Mouse (Mus musculus) adrenal gland, postnatal 36 days (tissue): ENCODE measurements around the gene Gm20388. TPM values are rescaled to one million over a fixed set of nuclear protein-coding genes. Genes with fewer than 3 reads are reported as not detected.

Source experiments
- DNase-seq, 2 experiments: peaks; one replicate each; pipeline ENCODE4 v3.0.0; 2021; ENCODE audit warnings: mixed read lengths in 1 of 2
- total RNA-seq, 2 experiments: library from RNA; stranded (reverse); gene quantifications; 2 replicates each; pipeline ENCODE4 v1.2.3; 2021

The Gm20388 gene
- total RNA-seq, 2 experiments from 2014 or later, result 2.4 to 7.4 TPM

DNA sequence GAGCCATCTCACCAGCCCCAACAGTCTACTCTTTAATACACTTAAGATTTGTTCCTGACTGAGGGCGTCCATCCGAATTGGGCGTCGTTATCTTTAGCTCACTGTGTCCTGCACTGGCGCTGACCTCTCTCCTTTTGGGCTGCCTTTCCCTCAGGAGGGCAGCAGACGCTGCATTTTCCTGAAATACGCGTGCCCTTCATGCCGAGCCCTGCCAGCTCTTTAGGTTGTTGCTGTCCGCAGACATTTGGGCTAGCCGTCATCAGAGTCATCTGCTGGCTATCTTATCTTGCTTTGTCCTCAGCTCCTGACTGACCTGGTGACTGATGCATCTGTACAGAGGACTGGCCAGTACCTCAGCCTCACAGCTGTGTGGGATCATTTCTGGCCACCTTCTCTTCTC is 3904.7 kb downstream of the Gm20388 start:
- no peak for DNase-seq

GRCm38 (mm10) chr8:123816939-123817338 is 3906.3 kb downstream of the Gm20388 start:
- no peak for DNase-seq

DNA sequence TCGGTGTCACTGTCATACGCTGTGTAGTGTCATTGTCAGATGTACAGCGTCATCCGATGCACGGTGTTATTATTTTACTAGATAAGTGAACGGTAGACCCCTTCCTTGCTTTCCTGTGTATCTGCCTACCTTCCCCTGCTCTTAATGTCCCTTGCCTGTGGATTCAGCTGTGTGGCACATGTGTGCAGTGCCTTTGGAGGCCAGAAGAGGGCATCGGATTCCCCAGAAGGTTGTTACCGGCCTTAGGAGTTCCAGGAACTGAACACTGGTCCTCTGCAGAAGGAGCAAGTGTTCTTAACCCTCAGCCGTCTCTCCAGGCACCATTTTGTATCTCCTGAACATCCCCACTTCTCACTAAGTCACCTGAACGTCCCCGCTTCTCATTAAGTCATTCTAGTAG is 3907.1 kb downstream of the Gm20388 start:
- no peak for DNase-seq

DNA sequence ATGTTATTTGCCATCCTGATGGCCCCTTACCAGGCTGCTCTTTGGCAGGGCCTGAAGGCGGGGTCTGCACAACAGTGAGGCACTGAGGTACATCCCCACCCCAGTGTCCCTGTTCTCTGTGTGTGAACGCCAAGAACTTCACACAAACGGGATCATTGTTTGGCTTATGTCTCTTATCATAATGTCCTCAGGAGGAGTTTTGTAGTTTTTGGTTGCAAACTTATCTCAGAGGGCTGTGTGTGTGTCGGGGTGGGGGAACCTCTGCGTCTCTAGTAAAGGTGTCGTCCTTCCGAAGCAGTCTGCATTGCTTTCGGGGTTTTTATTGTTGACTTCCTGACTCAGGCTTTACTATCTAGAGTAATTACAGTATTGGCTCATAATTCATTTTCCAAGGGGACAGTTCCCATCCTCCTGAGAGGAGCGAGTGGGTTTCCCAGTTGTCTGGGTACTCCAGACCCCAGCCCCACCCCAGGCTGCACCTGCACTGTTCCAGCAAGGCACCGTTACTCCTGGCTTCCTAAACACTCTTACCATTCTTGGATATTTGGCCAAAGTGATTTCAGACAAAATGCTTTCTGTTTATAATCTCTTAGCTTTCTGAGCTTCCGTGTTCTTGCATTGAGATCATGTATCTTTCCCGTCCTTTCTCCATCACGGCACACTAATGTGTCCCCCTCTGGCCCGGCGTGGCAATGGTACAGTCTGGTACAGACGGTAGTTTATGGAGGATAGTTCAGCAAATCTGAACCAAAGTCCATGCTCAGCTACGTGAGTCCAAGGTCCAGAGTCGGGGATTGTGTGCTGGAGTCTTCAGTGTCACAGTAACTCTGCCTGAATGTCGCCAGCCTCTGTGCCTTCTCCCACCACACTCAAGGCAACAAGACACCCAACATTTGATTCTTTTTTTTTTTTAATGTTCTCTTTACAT is 3909.3 kb downstream of the Gm20388 start:
- no peak for DNase-seq

- no peak for DNase-seq
These were observed 3910.1 kb downstream of the Gm20388 start for GRCm38 (mm10) chr8:123820780-123821179.

DNA sequence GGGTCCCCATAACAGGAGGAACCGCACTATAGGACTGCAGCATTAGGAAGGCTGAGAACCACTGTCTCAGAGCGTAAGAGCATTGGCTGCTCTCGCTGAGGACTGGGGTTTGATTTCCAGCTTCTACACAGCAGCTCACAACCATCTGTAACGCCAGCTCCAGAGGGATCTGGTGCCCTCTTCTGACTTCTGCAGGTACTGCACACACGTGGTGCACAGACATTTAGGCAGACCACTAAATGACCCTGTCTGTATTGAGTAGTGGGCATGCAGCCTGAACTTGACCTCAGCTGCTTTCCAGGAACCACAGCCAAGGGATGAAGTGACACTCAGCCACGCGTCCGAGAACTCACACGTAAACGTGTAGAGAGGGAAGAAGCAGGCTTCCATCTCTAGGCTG is 3912.5 kb downstream of the Gm20388 start:
- DNase-seq, result no peak

- DNase-seq, result no peak
These were observed 3913.0 kb downstream of the Gm20388 start for GRCm38 (mm10) chr8:123823532-123824123.

DNA sequence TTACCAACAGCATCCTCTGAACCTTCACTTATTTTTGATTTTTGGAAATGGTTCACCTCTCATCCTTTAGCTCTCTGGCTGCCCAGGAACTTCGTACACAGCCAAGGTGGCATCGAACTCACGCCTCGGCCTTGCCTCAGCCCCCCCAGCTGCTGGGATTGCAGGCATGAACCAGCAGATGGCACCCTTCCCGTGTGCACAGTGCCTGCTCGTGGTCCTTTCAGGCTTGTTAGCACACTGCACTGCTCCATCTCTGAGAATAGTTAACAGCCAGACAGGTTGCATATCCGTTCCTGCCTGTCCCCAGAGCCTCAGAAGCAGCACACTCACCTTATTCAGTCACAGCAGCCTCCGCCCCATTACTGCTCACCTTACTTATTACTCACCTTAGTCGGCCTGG is 3915.4 kb downstream of the Gm20388 start:
- no peak for DNase-seq

DNA sequence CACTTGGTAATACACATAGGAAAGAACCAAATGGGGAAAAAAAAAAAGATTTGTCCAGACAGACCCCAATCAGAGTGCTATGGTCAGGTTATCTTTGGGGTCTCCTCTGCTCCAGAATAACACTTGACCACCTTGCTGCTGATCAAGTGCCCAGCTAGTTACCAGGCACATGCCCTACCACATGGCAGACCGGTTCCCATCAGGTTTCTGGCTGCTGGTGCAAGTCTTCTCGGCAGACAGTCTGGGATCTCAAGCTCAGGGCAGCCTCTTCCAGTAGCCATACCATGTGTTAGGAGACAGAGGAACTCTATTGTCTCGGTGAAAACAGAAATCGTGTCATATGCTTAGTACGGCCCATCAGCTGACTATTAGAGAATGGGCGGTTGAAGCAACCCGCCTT is 3916.1 kb downstream of the Gm20388 start:
- DNase-seq, result no peak

DNA sequence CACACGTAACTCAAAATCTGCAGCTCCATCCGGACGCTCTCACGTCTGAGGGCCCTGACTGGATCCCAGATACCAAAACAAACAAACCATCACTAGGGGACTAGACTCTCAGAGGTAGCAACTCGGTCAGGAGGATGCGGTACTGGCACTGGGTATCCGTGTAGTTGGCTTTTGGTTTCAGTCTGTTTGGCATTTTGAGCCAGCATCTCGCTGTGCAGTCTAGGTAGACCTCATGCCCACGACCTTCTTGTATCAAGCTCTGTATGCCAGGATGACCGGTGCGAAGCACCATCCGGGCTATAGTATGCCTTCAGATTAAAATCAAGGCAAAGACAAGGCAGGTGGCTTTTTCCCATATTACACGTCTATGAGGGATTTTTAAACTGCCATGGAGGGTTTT is 3916.9 kb downstream of the Gm20388 start:
- no peak for DNase-seq

DNA sequence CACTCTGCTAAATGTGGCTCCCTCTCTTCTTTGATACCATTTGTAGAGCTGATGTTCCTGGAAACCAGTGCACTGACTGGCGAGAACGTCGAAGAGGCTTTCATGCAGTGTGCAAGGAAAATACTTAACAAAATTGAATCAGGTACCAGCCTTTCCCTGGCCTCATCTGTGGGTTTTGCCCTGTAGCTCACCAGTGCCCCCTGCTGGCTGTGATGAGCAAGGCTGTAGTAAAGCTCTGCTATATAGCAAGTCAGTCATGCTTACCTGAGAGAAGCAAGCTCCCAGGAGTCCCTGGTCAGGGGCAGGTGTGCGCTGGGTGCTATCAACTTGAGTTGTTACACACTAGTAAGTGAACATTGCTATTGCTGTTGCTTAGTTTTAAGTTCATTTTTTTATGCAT is 3922.1 kb downstream of the Gm20388 start:
- peak; percentile 80 to 84 for DNase-seq

- DNase-seq, result peak; percentile 56 to 71
These were observed 3924.8 kb downstream of the Gm20388 start for GRCm38 (mm10) chr8:123835451-123835850.

DNA sequence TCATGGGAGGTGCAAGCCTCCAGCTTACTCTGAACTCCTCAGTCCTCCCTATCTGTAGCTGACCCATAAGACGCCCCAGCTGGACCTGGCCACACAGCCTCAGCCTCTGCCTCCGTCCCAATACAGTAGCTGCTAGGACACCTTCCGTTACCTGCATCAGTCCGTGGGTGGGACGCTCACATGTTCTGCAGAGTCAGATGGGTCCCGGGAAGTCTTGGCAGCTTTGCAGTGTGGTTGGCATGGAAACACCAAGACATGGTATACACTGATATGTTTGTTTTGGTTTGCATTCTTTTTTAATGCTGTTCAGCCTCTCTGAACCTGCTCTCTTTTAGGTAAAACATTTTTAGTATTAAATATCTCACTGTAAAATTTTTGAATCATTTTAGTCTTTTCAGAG is 3925.7 kb downstream of the Gm20388 start:
- DNase-seq, result no peak

DNA sequence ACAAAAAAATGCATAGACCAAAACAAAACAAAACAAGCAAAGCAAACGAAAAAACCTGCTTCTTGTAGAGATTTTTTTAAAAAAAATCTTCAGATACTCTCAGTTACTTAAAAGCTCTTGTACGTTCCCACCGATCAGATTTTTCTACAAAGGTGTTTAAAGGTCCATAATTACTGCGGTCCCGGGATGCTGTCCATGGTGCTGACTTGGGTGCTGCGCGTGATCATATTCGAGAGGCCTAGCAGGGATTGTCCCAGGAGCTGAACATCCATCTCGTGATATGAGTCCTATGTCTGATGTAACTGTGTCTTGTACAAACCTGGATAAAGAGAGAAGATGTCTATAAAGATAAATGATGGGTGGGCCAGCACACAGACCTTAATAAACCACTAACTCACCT is 3927.9 kb downstream of the Gm20388 start:
- DNase-seq, result peak in 1 of 2 experiments; percentile 28

DNA sequence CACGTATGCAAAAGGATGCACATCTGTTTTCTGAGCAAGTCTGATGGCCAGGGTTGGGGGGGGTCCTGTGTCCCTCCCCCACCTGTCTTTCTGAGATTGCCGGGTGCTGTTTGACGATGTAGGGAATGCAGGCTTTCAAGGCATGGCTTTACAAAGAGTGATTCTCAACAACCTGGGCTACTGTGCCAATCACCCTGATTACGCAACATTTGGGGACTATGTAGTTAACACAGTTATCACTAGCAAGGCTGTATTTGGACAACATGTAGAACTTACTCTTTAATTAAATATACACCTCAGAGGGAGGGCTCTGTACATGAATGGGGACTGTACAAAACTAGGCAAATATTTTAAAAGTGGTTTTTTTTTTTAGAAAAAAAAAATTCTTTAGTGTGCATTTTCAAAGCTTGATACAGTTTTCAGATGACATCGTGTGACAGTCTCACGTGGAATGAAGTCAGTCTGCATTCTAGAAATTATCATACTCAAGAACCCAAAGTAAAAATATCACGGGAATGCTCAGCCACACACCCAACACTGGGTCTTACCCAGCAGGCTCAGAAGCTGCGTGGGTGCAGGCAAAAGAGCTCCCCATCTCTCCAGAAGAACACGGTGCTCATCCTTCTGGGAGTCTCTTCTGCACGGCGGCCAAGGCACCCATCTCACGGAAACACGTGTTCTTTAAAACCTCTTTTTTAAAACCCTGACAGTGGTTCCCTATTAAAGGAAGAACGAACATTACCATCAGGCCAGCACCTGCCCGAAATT is 3930.1 kb downstream of the Gm20388 start:
- no peak for DNase-seq

DNA sequence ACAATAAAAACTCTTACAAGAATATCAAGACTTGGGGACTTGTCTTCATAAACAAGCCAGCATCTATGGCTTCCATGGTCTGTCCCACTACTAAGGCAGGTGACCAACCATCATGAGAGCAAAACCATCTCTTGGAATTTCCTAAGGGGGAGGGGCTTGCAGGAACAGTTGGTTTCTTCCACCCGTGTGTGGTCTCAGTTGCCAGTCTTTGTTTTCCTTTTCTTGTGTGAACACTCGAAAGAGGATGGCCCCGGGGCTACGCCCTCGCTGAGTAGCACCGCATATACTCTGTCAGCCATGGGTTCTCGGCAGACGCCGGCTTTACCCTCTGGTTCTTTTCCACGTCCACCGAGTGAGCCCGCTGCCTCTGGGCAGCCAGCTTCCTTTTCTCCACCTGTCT is 3931.4 kb downstream of the Gm20388 start:
- DNase-seq, result no peak

DNA sequence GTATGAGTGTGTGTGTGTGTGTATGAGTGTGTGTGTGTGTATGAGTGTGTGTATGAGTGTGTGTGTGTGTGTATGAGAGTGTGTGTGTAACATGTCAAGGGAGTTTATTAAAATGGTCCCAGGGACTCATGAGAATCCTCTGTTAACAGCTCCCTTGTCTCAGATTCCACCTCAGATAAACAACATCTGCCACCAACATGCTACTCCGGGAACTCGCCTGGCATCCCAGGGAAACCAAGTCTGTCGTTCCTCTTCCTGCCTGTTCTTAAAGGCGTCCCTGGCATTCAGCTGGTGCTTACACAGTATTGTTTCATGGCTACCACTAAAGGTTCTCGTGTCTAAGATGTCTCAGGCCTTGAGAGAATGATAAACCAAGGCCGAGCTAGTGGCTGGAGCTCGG is 3933.7 kb downstream of the Gm20388 start:
- no peak for DNase-seq

GRCm38 (mm10) chr8:123845114-123845513 is 3934.5 kb downstream of the Gm20388 start:
- DNase-seq, result no peak

DNA sequence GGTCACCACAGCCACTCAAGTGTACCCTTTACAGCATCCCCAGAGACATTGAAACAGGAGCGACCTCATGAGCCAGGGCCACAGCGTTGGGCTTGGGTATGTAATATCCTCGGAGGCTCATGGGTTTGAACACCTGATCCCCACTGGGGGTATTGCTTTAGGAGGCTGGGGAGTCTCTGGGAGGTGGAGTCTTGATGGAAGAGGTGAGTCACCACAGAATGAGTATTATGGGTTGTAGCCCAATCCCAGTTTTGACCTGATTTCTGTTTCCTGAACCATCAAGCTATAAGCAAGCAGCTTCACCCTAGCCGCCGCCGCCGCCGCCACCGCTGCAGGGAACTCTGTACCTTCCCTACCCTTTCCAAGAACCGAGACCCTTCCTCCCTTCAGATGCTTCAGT is 3935.3 kb downstream of the Gm20388 start:
- DNase-seq, result no peak

- no peak for DNase-seq
These were observed 3935.9 kb downstream of the Gm20388 start for GRCm38 (mm10) chr8:123846509-123846908.

DNA sequence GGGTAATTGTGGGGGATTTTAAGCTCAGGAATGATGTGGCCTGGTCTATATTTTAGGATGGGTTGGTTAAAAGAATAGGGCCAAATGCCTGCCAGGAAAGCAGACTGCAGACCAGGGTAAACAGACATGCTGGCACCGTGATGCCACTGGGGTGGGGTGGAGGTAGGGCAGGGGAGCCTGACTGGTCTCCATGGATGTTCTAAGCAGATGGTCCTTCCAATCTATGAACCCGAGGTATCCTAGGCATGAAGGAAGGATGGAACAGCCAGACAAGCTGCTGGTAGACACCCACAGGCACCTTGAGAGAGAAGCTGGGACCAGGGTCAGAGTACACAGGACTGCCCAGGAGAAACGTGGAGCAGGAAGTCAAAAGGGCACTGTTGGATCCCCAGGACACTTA is 3936.9 kb downstream of the Gm20388 start:
- DNase-seq, result no peak

- no peak for DNase-seq
These were observed 3938.7 kb downstream of the Gm20388 start for GRCm38 (mm10) chr8:123849352-123849751.

GRCm38 (mm10) chr8:123851590-123851989 is 3940.9 kb downstream of the Gm20388 start:
- no peak for DNase-seq
